Mouse (Mus musculus): Measurements from ENCODE around the gene Vmn1r16.
"Not testable (repeated sequence)": the region's sequence is repeated elsewhere in the genome, so short reads cannot be mapped to it uniquely, and the experiment has no call there.

Vmn1r16 gene

GRCm38 (mm10) chr6:57329394-57329793 is at the start of gene Vmn1r16:
TSS of gene Vmn1r16 (minus strand) at chr6:57329494.
- no peak for DNase-seq (ENCODE audit: extremely low spot score)

GRCm38 (mm10) chr6:57367496-57367895 is 38.2 kb upstream of the Vmn1r16 start:
- DNase-seq (ENCODE audit: extremely low spot score) = no peak

- not testable (repeated sequence) for DNase-seq (ENCODE audit: extremely low spot score)
These were observed 36.6 kb upstream of the Vmn1r16 start for GRCm38 (mm10) chr6:57365866-57366265.

- no peak for DNase-seq (ENCODE audit: extremely low spot score)
These were observed 34.3 kb upstream of the Vmn1r16 start, which contains the start of gene Vmn1r17 for GRCm38 (mm10) chr6:57363627-57364026. TSS of gene Vmn1r17 (minus strand) at chr6:57363727.

GRCm38 (mm10) chr6:57356864-57357263 is 27.6 kb upstream of the Vmn1r16 start:
- DNase-seq (ENCODE audit: extremely low spot score) = no peak

- no peak for DNase-seq (ENCODE audit: extremely low spot score)
These were observed 3.1 kb downstream of the Vmn1r16 start for GRCm38 (mm10) chr6:57326176-57326575.

- DNase-seq (ENCODE audit: extremely low spot score) = no peak
These were observed 50.3 kb downstream of the Vmn1r16 start for GRCm38 (mm10) chr6:57278952-57279351.

- no peak for DNase-seq (ENCODE audit: extremely low spot score)
These were observed 56.8 kb downstream of the Vmn1r16 start for GRCm38 (mm10) chr6:57272517-57272916.

GRCm38 (mm10) chr6:57271881-57272280 is 57.4 kb downstream of the Vmn1r16 start:
- no peak for DNase-seq (ENCODE audit: extremely low spot score)
